Comparison of ENCODE assay signal across 8 mouse cellular contexts in the genomic region with DNA sequence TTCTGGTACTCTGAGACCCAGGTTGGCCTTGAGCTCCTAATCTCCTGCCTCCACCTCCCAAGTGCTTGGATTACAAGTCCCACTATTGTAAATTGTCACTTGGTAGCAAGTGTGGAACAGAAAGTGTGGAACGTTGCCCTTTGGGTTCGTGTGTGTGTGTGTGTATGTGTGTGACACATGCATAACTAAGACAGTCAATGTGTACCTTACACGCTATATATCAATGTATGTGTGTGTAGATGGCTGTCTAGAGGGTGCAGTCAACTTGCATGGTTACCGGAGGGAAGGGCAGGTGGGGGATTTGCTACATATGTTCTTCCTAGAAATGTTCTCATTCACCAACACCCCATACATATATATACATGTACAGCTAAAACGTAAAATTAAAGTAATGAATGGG. TPM values are rescaled to one million over a fixed set of nuclear protein-coding genes. Genes with fewer than 3 reads are reported as not detected.
DNase-seq lines count a peak whose midpoint lies in the region; ATAC-seq and TF ChIP-seq lines count a peak whose summit lies in the region.

No protein-coding gene starts in this region.

- peak overlapping the region; percentile 78 for H3K4me2 ChIP-seq in forebrain, embryonic 12.5 days
- peak overlapping the region; percentile 71; the same call in 1 of the 2 replicates for H3K4me2 ChIP-seq in neural tube, embryonic 14.5 days (ENCODE audit: low read depth, low read length)

- H3K79me2 ChIP-seq in liver, adult 2 months (ENCODE audit: control insufficient read depth, insufficient read depth, low read length): peaks cover 3% of the 10 kb centered on the region; the same call in 1 of the 2 replicates

- ATAC-seq in forebrain, embryonic 12.5 days (ENCODE audit: low FRiP score): peak; percentile 34; the same call in 1 of the 2 replicates
- ATAC-seq in neural tube, embryonic 14.5 days (ENCODE audit: low read depth): no peak; the same call in 1 of the 2 replicates

- peak overlapping the region; percentile 100; the same call in 1 of the 2 replicates for H3K9ac ChIP-seq in liver, adult 2 months (ENCODE audit: low read depth, low read length)
- peak overlapping the region; percentile 86; the same call in 1 of the 2 replicates for H3K9ac ChIP-seq in forebrain, embryonic 12.5 days
- H3K9ac ChIP-seq in neural tube, embryonic 14.5 days (replicated peaks; ENCODE audit: low read depth, low read length): peak overlapping the region; percentile 75; the same call in 1 of the 2 replicates

- H3K27me3 ChIP-seq in liver, adult 2 months (ENCODE audit: control insufficient read depth, insufficient read depth, low read length): no peaks in the 10 kb centered on the region
- no peaks in the 10 kb centered on the region for H3K27me3 ChIP-seq in forebrain, embryonic 12.5 days
- no peaks in the 10 kb centered on the region for H3K27me3 ChIP-seq in limb, embryonic 10.5 days (ENCODE audit: low read depth, poor library complexity, severe bottlenecking)
- no peaks in the 10 kb centered on the region for H3K27me3 ChIP-seq in neural tube, embryonic 14.5 days (ENCODE audit: control insufficient read depth, insufficient read depth, low read length)

- 69% methylated on average over 5 of the region's 5 CpGs for WGBS in liver, adult 2 months
- WGBS in forebrain, embryonic 12.5 days: 72% methylated on average over 5 of the region's 5 CpGs
- 70% methylated on average over 5 of the region's 5 CpGs for WGBS in limb, embryonic 10.5 days
- WGBS in neural tube, embryonic 14.5 days: 65% methylated on average over 5 of the region's 5 CpGs

- no peak for TF ChIP-seq POLR2A in liver, adult 2 months (IDR thresholded peaks at IDR 0.05; ENCODE audit: extremely low read depth, insufficient read depth, low read length)

- no peak for TF ChIP-seq CTCF in liver, adult 2 months (IDR thresholded peaks at IDR 0.05; ENCODE audit: low read depth, low read length)

- H3K27ac ChIP-seq in liver, adult 2 months (replicated peaks; ENCODE audit: insufficient read depth, low read depth, low read length): no peak overlapping the region
- 0 out of 2 replicates have a peak overlapping the region, but pooled peaks have one; percentile 81 for H3K27ac ChIP-seq in forebrain, embryonic 12.5 days
- 0 out of 2 replicates have a peak overlapping the region, but pooled peaks have one; percentile 88 for H3K27ac ChIP-seq in limb, embryonic 10.5 days
- H3K27ac ChIP-seq in neural tube, embryonic 14.5 days (ENCODE audit: low read depth, low read length): no peak overlapping the region

- H3K4me3 ChIP-seq in liver, adult 2 months (ENCODE audit: insufficient read depth, low read depth, low read length): no peak overlapping the region; the same call in 1 of the 2 replicates
- H3K4me3 ChIP-seq in forebrain, embryonic 12.5 days (replicated peaks): peak overlapping the region; percentile 73; the same call in 1 of the 2 replicates
- peak overlapping the region; percentile 78 for H3K4me3 ChIP-seq in limb, embryonic 10.5 days
- peak overlapping the region; percentile 68; the same call in 1 of the 2 replicates for H3K4me3 ChIP-seq in neural tube, embryonic 14.5 days (ENCODE audit: low read depth, low read length)

- no peaks in the 10 kb centered on the region for H3K36me3 ChIP-seq in liver, adult 2 months (ENCODE audit: control insufficient read depth, insufficient read depth, low read length)
- H3K36me3 ChIP-seq in forebrain, embryonic 12.5 days (replicated peaks): peaks cover 13% of the 10 kb centered on the region
- H3K36me3 ChIP-seq in limb, embryonic 10.5 days: peaks cover 12% of the 10 kb centered on the region
- no peaks in the 10 kb centered on the region for H3K36me3 ChIP-seq in neural tube, embryonic 14.5 days (ENCODE audit: control insufficient read depth, insufficient read depth, low read length)

- peaks cover 15% of the 10 kb centered on the region for H3K4me1 ChIP-seq in liver, adult 2 months (ENCODE audit: control insufficient read depth, insufficient read depth, low read length)
- H3K4me1 ChIP-seq in forebrain, embryonic 12.5 days: peaks cover 22% of the 10 kb centered on the region
- H3K4me1 ChIP-seq in limb, embryonic 10.5 days: peaks cover 16% of the 10 kb centered on the region
- H3K4me1 ChIP-seq in neural tube, embryonic 14.5 days (ENCODE audit: control insufficient read depth, insufficient read depth, low read length): no peaks in the 10 kb centered on the region

- DNase-seq in liver, adult 2 months (ENCODE audit: extremely low read depth, low read depth, low spot score): peak; percentile 37
- DNase-seq in liver: no peak
- no peak for DNase-seq in limb, embryonic 10.5 days (ENCODE audit: low spot score)
- no peak for DNase-seq in natural killer cell, adult 2 months (ENCODE audit: low spot score in 2 of 2)
- no peak for DNase-seq in right cerebral cortex, postnatal 4 days
- DNase-seq in left cerebral cortex, adult 18-20 months (ENCODE audit: low spot score in 2 of 2): no peak

- H3K9me3 ChIP-seq in forebrain, embryonic 12.5 days: 0 out of 2 replicates have a peak, but pooled peaks cover 3% of the 10 kb centered on the region
- H3K9me3 ChIP-seq in limb, embryonic 10.5 days (replicated peaks): no peaks in the 10 kb centered on the region; the same call in 1 of the 2 replicates
- H3K9me3 ChIP-seq in neural tube, embryonic 14.5 days (ENCODE audit: control insufficient read depth, low read length): no peaks in the 10 kb centered on the region

RNA-seq across cellular contexts. Expression of a gene that starts 0.4 kb away (rescaled TPM):
- total RNA-seq in liver, adult 2 months (2014; rRNA removed): 1.9 and 3.2 TPM in 2 replicates
- 0.33 and 0.39 TPM in 2 replicates for polyA plus RNA-seq in liver, adult 2 months (2012; rRNA removed)
- polyA plus RNA-seq in forebrain, embryonic 12.5 days (2016; fragmentation: Nextera tagmentation; extraction: Ambion mirVana): 12.9 and 13.2 TPM in 2 replicates
- 4.6 and 4.7 TPM in 2 replicates for polyA plus RNA-seq in limb, embryonic 10.5 days (2016; fragmentation: Nextera tagmentation; extraction: Ambion mirVana)
- polyA plus RNA-seq in neural tube, embryonic 14.5 days (2014; fragmentation: Nextera tagmentation; extraction: Ambion mirVana): 7.7 and 8.7 TPM in 2 replicates
- 10 to 100 TPM; 12.1 to 12.7 TPM for total RNA-seq in left cerebral cortex, adult 18-20 months (2021)

RNA-seq across cellular contexts. Expression of a gene that starts 12.2 kb away (rescaled TPM):
- total RNA-seq in liver, adult 2 months (2014; rRNA removed): under 0.01 TPM in 1 of 2 replicates, not detected in the other
- polyA plus RNA-seq in liver, adult 2 months (2012; rRNA removed): 0.05 and 0.99 TPM in 2 replicates
- polyA plus RNA-seq in forebrain, embryonic 12.5 days (2016; fragmentation: Nextera tagmentation; extraction: Ambion mirVana): 0.65 and 0.73 TPM in 2 replicates
- not detected in 2 replicates for polyA plus RNA-seq in limb, embryonic 10.5 days (2016; fragmentation: Nextera tagmentation; extraction: Ambion mirVana)
- 0.19 and 0.45 TPM in 2 replicates for polyA plus RNA-seq in neural tube, embryonic 14.5 days (2014; fragmentation: Nextera tagmentation; extraction: Ambion mirVana)
- under 1 TPM; 0.28 to 0.30 TPM for total RNA-seq in left cerebral cortex, adult 18-20 months (2021)

RNA-seq across cellular contexts. Expression of a gene that starts 51.8 kb away (rescaled TPM):
- 40.1 and 51.7 TPM in 2 replicates for total RNA-seq in liver, adult 2 months (2014; rRNA removed)
- 37.4 and 41.5 TPM in 2 replicates for polyA plus RNA-seq in liver, adult 2 months (2012; rRNA removed)
- 96.9 and 98.7 TPM in 2 replicates for polyA plus RNA-seq in forebrain, embryonic 12.5 days (2016; fragmentation: Nextera tagmentation; extraction: Ambion mirVana)
- polyA plus RNA-seq in limb, embryonic 10.5 days (2016; fragmentation: Nextera tagmentation; extraction: Ambion mirVana): 131 and 134 TPM in 2 replicates
- polyA plus RNA-seq in neural tube, embryonic 14.5 days (2014; fragmentation: Nextera tagmentation; extraction: Ambion mirVana): 113 and 127 TPM in 2 replicates
- total RNA-seq in left cerebral cortex, adult 18-20 months (2021): 10 to 100 TPM; 31.4 to 41.4 TPM

Comparison
In these comparisons a context has a peak if more than half of its experiments do, and no peak if none do; other contexts are left out.
1. H3K27ac ChIP-seq: peak in forebrain, embryonic 12.5 days (single experiment) and limb, embryonic 10.5 days (single experiment); none in liver, adult 2 months (single experiment) and neural tube, embryonic 14.5 days (single experiment).
2. Peak in every context shown above with its lines, with median percentiles within 50 percentile points of each other: H3K9ac ChIP-seq.